ENCODE assay signal across 12 mouse cellular contexts in genomic region chr3:88540085-88540484, GRCm38 (mm10). TPM values are rescaled to one million over a fixed set of nuclear protein-coding genes. Genes with fewer than 3 reads are reported as not detected.
A peak's percentile ranks its signal among the peaks of the same experiment; 100 is the strongest.
DNase-seq lines count a peak whose midpoint lies in the region; ATAC-seq and TF ChIP-seq lines count a peak whose summit lies in the region.
"Had no signal": no experiment of that assay in that cellular context is flagged by ENCODE, and none has a peak within 500 bp of the region (broad histone marks: within the 10 kb centered on the region; RNA-seq: fewer than 3 reads in every experiment).

No protein-coding gene starts in this region.

- no peak for ATAC-seq in heart, embryonic 16.5 days (replicated peaks; ENCODE audit: extremely low read depth, insufficient read depth, low FRiP score)
- ATAC-seq in forebrain, embryonic 14.5 days: no peak
- ATAC-seq in midbrain, embryonic 11.5 days (ENCODE audit: low FRiP score): no peak

- no peak overlapping the region for H3K4me3 ChIP-seq in heart, embryonic 16.5 days (ENCODE audit: low read length)
- H3K4me3 ChIP-seq in forebrain, embryonic 14.5 days (ENCODE audit: low read depth, low read length): 0 out of 2 replicates have a peak overlapping the region, but pooled peaks have one; percentile 4
- H3K4me3 ChIP-seq in midbrain, embryonic 11.5 days (ENCODE audit: low read depth, low read length): no peak overlapping the region
- no peak overlapping the region for H3K4me3 ChIP-seq in layer of hippocampus, adult 2 months

- 60% methylated on average over 5 of the region's 5 CpGs for WGBS in heart, embryonic 16.5 days
- 54% methylated on average over 5 of the region's 5 CpGs for WGBS in forebrain, embryonic 14.5 days
- WGBS in midbrain, embryonic 11.5 days: 31% methylated on average over 5 of the region's 5 CpGs

- no peak for DNase-seq in heart, postnatal 25 days (ENCODE audit: low spot score)
- DNase-seq in MN1 (ENCODE audit: low spot score): peak; percentile 40
- DNase-seq in forebrain, embryonic 14.5 days (ENCODE audit: low spot score): no peak
- no peak for DNase-seq in midbrain, embryonic 11.5 days (ENCODE audit: low spot score, missing footprints)
- no peak for DNase-seq in layer of hippocampus, adult 2 months (ENCODE audit: low spot score in 2 of 2)
- no peak for DNase-seq in yolk sac, embryonic 10.5 days (ENCODE audit: low spot score)
- no peak for DNase-seq in urinary bladder, postnatal 4 days (ENCODE audit: low spot score in 2 of 2)
- DNase-seq: cerebellum, adult 11-12 months; heart, postnatal 14 days; lung, postnatal 36 days had no signal

- H3K27ac ChIP-seq in heart, embryonic 16.5 days (ENCODE audit: low read length): peak overlapping the region; percentile 57
- H3K27ac ChIP-seq in forebrain, embryonic 14.5 days (ENCODE audit: low read depth, low read length): peak overlapping the region; percentile 62
- H3K27ac ChIP-seq in midbrain, embryonic 11.5 days (ENCODE audit: low read depth, low read length): peak overlapping the region; percentile 60
- no peak overlapping the region for H3K27ac ChIP-seq in layer of hippocampus, adult 2 months

- intact Hi-C loops in heart, postnatal 25 days (cut with DNase I): no loop called here

- no peak overlapping the region for H3K4me2 ChIP-seq in heart, embryonic 16.5 days (ENCODE audit: low read depth, low read length)
- H3K4me2 ChIP-seq in forebrain, embryonic 14.5 days (ENCODE audit: low read length): peak overlapping the region; percentile 12; the same call in 1 of the 2 replicates
- H3K4me2 ChIP-seq in midbrain, embryonic 11.5 days: peak overlapping the region; percentile 14; the same call in 1 of the 2 replicates

- no peak overlapping the region for H3K9ac ChIP-seq in heart, embryonic 16.5 days (ENCODE audit: low read length)
- H3K9ac ChIP-seq in forebrain, embryonic 14.5 days (ENCODE audit: low read length): peak overlapping the region; percentile 42; the same call in 1 of the 2 replicates
- peak overlapping the region; percentile 50 for H3K9ac ChIP-seq in midbrain, embryonic 11.5 days (ENCODE audit: low read length)

- no peak for TF ChIP-seq CTCF in layer of hippocampus, adult 2 months (conservative IDR thresholded peaks at IDR 0.05)

- H3K9me3 ChIP-seq in heart, embryonic 16.5 days (replicated peaks; ENCODE audit: control insufficient read depth, low read length): no peaks in the 10 kb centered on the region
- no peaks in the 10 kb centered on the region for H3K9me3 ChIP-seq in forebrain, embryonic 14.5 days (replicated peaks; ENCODE audit: control insufficient read depth, low read length)
- H3K9me3 ChIP-seq in midbrain, embryonic 11.5 days (ENCODE audit: control insufficient read depth, low read length): no peaks in the 10 kb centered on the region

- no peaks in the 10 kb centered on the region for H3K27me3 ChIP-seq in heart, embryonic 16.5 days (ENCODE audit: control insufficient read depth, insufficient read depth, low read length)
- H3K27me3 ChIP-seq in forebrain, embryonic 14.5 days (replicated peaks; ENCODE audit: control insufficient read depth, insufficient read depth, low read length): no peaks in the 10 kb centered on the region
- no peaks in the 10 kb centered on the region for H3K27me3 ChIP-seq in midbrain, embryonic 11.5 days (ENCODE audit: control insufficient read depth, insufficient read depth, low read length)

- H3K36me3 ChIP-seq in heart, embryonic 16.5 days (ENCODE audit: control insufficient read depth, insufficient read depth): peaks cover 18% of the 10 kb centered on the region
- H3K36me3 ChIP-seq in forebrain, embryonic 14.5 days (ENCODE audit: control insufficient read depth, insufficient read depth, low read length): peaks cover 58% of the 10 kb centered on the region
- H3K36me3 ChIP-seq in midbrain, embryonic 11.5 days (ENCODE audit: control insufficient read depth, insufficient read depth, low read length): peaks cover 20% of the 10 kb centered on the region

- peaks cover 38% of the 10 kb centered on the region for H3K4me1 ChIP-seq in heart, embryonic 16.5 days (ENCODE audit: control insufficient read depth, insufficient read depth, low read length)
- H3K4me1 ChIP-seq in forebrain, embryonic 14.5 days (ENCODE audit: control insufficient read depth, insufficient read depth, low read length): peaks cover 48% of the 10 kb centered on the region
- H3K4me1 ChIP-seq in midbrain, embryonic 11.5 days (ENCODE audit: control insufficient read depth, insufficient read depth, low read length): peaks cover 55% of the 10 kb centered on the region

RNA-seq across cellular contexts. Expression of gene Mex3a, which starts 7.9 kb away (rescaled TPM):
- 5.3 and 5.7 TPM in 2 replicates for polyA plus RNA-seq in heart, embryonic 16.5 days (2015; fragmentation: Nextera tagmentation; extraction: Ambion mirVana)
- under 1 TPM; 0.39 to 0.61 TPM for total RNA-seq in heart, postnatal 25 days (2021)
- polyA plus RNA-seq in forebrain, embryonic 14.5 days (2014; fragmentation: Nextera tagmentation; extraction: Ambion mirVana): 48.8 and 50.1 TPM in 2 replicates
- 44.5 and 45.1 TPM in 2 replicates for polyA plus RNA-seq in midbrain, embryonic 11.5 days (2014; fragmentation: Nextera tagmentation; extraction: Ambion mirVana)
- 1 to 10 TPM; 2.8 to 3.7 TPM for total RNA-seq in layer of hippocampus, adult 2 months (2021)

RNA-seq across cellular contexts. Expression of gene Rab25, which starts 8.0 kb away (rescaled TPM):
- 2.2 and 5.2 TPM in 2 replicates for polyA plus RNA-seq in heart, embryonic 16.5 days (2015; fragmentation: Nextera tagmentation; extraction: Ambion mirVana)
- total RNA-seq in heart, postnatal 25 days (2021): not detected
- polyA plus RNA-seq in forebrain, embryonic 14.5 days (2014; fragmentation: Nextera tagmentation; extraction: Ambion mirVana): not detected in 2 replicates
- 0.25 and 0.86 TPM in 2 replicates for polyA plus RNA-seq in midbrain, embryonic 11.5 days (2014; fragmentation: Nextera tagmentation; extraction: Ambion mirVana)
- not detected for total RNA-seq in layer of hippocampus, adult 2 months (2021)
- total RNA-seq: left cerebral cortex, adult 18-20 months had no signal

RNA-seq across cellular contexts. Expression of gene Lamtor2, which starts 12.8 kb away (rescaled TPM):
- 136 and 139 TPM in 2 replicates for polyA plus RNA-seq in heart, embryonic 16.5 days (2015; fragmentation: Nextera tagmentation; extraction: Ambion mirVana)
- total RNA-seq in heart, postnatal 25 days (2021): 10 to 100 TPM; 84.2 to 92.5 TPM
- polyA plus RNA-seq in forebrain, embryonic 14.5 days (2014; fragmentation: Nextera tagmentation; extraction: Ambion mirVana): 107 and 122 TPM in 2 replicates
- 87.2 and 103 TPM in 2 replicates for polyA plus RNA-seq in midbrain, embryonic 11.5 days (2014; fragmentation: Nextera tagmentation; extraction: Ambion mirVana)
- 100 to 1,000 TPM in 1 of 2 experiments, 10 to 100 TPM in 1; 96.0 to 106 TPM for total RNA-seq in layer of hippocampus, adult 2 months (2021)

RNA-seq across cellular contexts. Expression of gene Ubqln4, which starts 13.5 kb away (rescaled TPM):
- 28.8 and 32.0 TPM in 2 replicates for polyA plus RNA-seq in heart, embryonic 16.5 days (2015; fragmentation: Nextera tagmentation; extraction: Ambion mirVana)
- total RNA-seq in heart, postnatal 25 days (2021): 10 to 100 TPM; 67.4 to 71.2 TPM
- polyA plus RNA-seq in forebrain, embryonic 14.5 days (2014; fragmentation: Nextera tagmentation; extraction: Ambion mirVana): 40.5 and 43.3 TPM in 2 replicates
- 72.4 and 73.0 TPM in 2 replicates for polyA plus RNA-seq in midbrain, embryonic 11.5 days (2014; fragmentation: Nextera tagmentation; extraction: Ambion mirVana)
- total RNA-seq in layer of hippocampus, adult 2 months (2021): 100 to 1,000 TPM; 110 to 116 TPM

RNA-seq across cellular contexts. Expression of gene Lmna, which starts 30.3 kb away (rescaled TPM):
- 127 and 129 TPM in 2 replicates for polyA plus RNA-seq in heart, embryonic 16.5 days (2015; fragmentation: Nextera tagmentation; extraction: Ambion mirVana)
- 100 to 1,000 TPM; 121 to 132 TPM for total RNA-seq in heart, postnatal 25 days (2021)
- 18.0 and 28.5 TPM in 2 replicates for polyA plus RNA-seq in forebrain, embryonic 14.5 days (2014; fragmentation: Nextera tagmentation; extraction: Ambion mirVana)
- polyA plus RNA-seq in midbrain, embryonic 11.5 days (2014; fragmentation: Nextera tagmentation; extraction: Ambion mirVana): 17.9 and 21.2 TPM in 2 replicates
- 10 to 100 TPM; 34.6 to 36.1 TPM for total RNA-seq in layer of hippocampus, adult 2 months (2021)
